Mouse (Mus musculus): ENCODE data around the gene Acss2. TPM values are rescaled to one million over a fixed set of nuclear protein-coding genes. Genes with fewer than 3 reads are reported as not detected.
A peak's percentile ranks its signal among the peaks of the same experiment; 100 is the strongest.

The Acss2 gene
- polyA plus RNA-seq, 1 experiment, result 13.1 TPM

- DNase-seq (ENCODE audit: low read depth in 1 of 2, low spot score in 2 of 2), result peak in 1 of 2 experiments; percentile 15
- Histone ChIP-seq H3K4me1 (ENCODE audit: control insufficient read depth, insufficient read depth, insufficient read length) (no peaks in the 10 kb centered on the region), H3K27me3 (ENCODE audit: control insufficient read depth, insufficient read depth, low read length) (no peaks in the 10 kb centered on the region), H3K4me3 (ENCODE audit: extremely low read depth, insufficient read depth, insufficient read length) (no peak overlapping the region), H3K36me3 (ENCODE audit: control insufficient read depth, insufficient read depth, low read length) (0 out of 2 replicates have a peak, but pooled peaks cover 1% of the 10 kb centered on the region), H3K27ac (ENCODE audit: insufficient read depth, low read length) (peak overlapping the region; percentile 87)
- TF ChIP-seq CTCF (IDR thresholded peaks at IDR 0.05; ENCODE audit: extremely low read depth, insufficient read depth, insufficient read length, insufficient replicate concordance) (no peak), POLR2A (IDR thresholded peaks at IDR 0.05; ENCODE audit: low read depth, low read length) (no peak)
Observed at GRCm38 (mm10) chr2:155552949-155553354, 35.2 kb downstream of the Acss2 start.

DNA sequence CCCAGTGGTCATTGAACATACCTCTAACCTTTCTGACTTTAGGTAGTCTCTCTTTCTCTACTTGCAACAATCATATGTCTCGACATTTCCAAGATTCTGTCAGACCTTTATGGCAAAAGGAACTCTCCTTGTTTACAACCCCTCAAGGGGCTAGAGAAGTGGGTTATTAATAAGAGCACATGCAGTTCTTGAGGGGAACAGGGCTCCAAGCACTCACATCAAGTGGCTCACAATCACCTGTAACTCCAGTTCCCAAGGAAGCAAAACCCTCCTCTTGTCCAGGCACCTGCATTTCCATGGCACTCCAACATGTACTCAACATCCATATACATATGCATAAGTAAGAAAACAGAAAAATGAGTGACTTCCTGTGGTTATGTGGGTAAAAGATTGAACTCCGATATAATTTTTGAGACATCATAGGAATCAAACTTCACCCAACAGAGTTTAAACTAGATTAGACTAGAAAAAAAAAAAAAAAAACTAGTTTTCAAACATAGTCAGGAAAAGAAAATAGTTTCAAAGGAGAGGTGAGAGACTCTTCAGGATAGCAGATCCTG is 36.8 kb downstream of the Acss2 start:
- Histone ChIP-seq H3K36me3 (ENCODE audit: control insufficient read depth, insufficient read depth, low read length) (peaks cover 3% of the 10 kb centered on the region; the same call in 1 of the 2 replicates), H3K27me3 (ENCODE audit: control insufficient read depth, insufficient read depth, low read length) (no peaks in the 10 kb centered on the region), H3K4me3 (ENCODE audit: extremely low read depth, insufficient read depth, insufficient read length) (no peak overlapping the region), H3K4me1 (ENCODE audit: control insufficient read depth, insufficient read depth, insufficient read length) (no peaks in the 10 kb centered on the region), H3K27ac (ENCODE audit: insufficient read depth, low read length) (peak overlapping the region; percentile 67)
- no peak for DNase-seq (ENCODE audit: low read depth in 1 of 2, low spot score in 2 of 2)
- no peak for TF ChIP-seq POLR2A (IDR thresholded peaks at IDR 0.05; ENCODE audit: low read depth, low read length)
- WGBS, result 44% methylated on average over 2 of the region's 2 CpGs

- 51% methylated on average over 1 of the region's 1 CpGs for WGBS
- no peaks in the 10 kb centered on the region for H3K4me1 ChIP-seq (ENCODE audit: control insufficient read depth, insufficient read depth, insufficient read length)
- no peak overlapping the region for H3K27ac ChIP-seq (ENCODE audit: insufficient read depth, low read length)
- TF ChIP-seq POLR2A (IDR thresholded peaks at IDR 0.05; ENCODE audit: low read depth, low read length) (no peak), CTCF (IDR thresholded peaks at IDR 0.05; ENCODE audit: extremely low read depth, insufficient read depth, insufficient read length, insufficient replicate concordance) (no peak)
- no peaks in the 10 kb centered on the region for H3K27me3 ChIP-seq (ENCODE audit: control insufficient read depth, insufficient read depth, low read length)
- peaks cover 1% of the 10 kb centered on the region; the same call in 1 of the 2 replicates for H3K36me3 ChIP-seq (ENCODE audit: control insufficient read depth, insufficient read depth, low read length)
- DNase-seq (ENCODE audit: low read depth in 1 of 2, low spot score in 2 of 2), result no peak
- H3K4me3 ChIP-seq (ENCODE audit: extremely low read depth, insufficient read depth, insufficient read length), result no peak overlapping the region
Observed at GRCm38 (mm10) chr2:155562209-155562608, 44.5 kb downstream of the Acss2 start.

DNA sequence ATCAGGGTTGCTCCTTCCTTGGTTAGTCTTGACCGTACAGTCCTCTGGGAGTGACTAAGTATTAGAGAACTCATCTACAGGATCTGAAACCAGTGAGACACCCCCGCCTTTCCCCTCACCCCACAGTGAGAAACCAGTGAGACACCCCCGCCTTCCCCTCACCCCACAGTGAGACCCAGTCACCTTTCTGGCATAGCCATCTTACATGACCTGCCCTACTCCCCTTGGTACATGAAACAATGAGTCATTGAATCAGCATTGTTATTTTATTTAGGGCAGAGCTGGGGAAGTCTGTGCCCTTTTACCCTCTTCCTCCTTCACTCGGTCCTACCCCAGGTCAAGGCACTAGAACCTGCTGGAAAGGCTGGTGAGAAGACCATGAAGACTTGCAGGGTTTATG is 45.2 kb downstream of the Acss2 start:
- H3K4me1 ChIP-seq (ENCODE audit: control insufficient read depth, insufficient read depth, insufficient read length), result no peaks in the 10 kb centered on the region
- no peak overlapping the region for H3K27ac ChIP-seq (ENCODE audit: insufficient read depth, low read length)
- H3K4me3 ChIP-seq (ENCODE audit: extremely low read depth, insufficient read depth, insufficient read length), result no peak overlapping the region
- WGBS, result 74% methylated on average over 4 of the region's 4 CpGs
- TF ChIP-seq CTCF (IDR thresholded peaks at IDR 0.05; ENCODE audit: extremely low read depth, insufficient read depth, insufficient read length, insufficient replicate concordance), result no peak
- TF ChIP-seq POLR2A (IDR thresholded peaks at IDR 0.05; ENCODE audit: low read depth, low read length), result no peak
- peaks cover 1% of the 10 kb centered on the region; the same call in 1 of the 2 replicates for H3K36me3 ChIP-seq (ENCODE audit: control insufficient read depth, insufficient read depth, low read length)
- no peaks in the 10 kb centered on the region for H3K27me3 ChIP-seq (ENCODE audit: control insufficient read depth, insufficient read depth, low read length)
- no peak for DNase-seq (ENCODE audit: low read depth in 1 of 2, low spot score in 2 of 2)

DNA sequence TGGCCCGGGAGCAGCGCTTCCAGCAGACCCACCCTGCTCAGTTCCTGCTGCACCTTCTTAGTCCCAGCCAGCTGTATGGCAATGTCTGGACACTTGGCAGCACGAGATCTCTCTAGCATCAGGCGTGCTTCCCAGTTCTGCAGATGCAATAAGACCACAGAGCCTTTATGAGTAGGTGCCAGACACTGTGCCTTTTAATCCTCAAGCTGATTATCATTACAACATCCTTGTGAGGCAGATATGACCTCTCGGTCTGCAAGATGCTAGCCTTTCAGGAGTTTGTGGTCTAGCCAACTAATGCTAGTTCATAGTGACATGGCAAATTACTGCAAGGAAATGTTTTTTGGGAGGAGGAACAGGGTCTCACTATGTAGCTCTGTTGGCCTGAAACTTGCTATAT is 50.0 kb downstream of the Acss2 start:
- 80% methylated on average over 5 of the region's 5 CpGs for WGBS

GRCm38 (mm10) chr2:155569223-155569807 is 51.6 kb downstream of the Acss2 start:
- H3K27me3 ChIP-seq (ENCODE audit: control insufficient read depth, insufficient read depth, low read length), result no peaks in the 10 kb centered on the region
- 0 out of 2 replicates have a peak, but pooled peaks cover 1% of the 10 kb centered on the region for H3K36me3 ChIP-seq (ENCODE audit: control insufficient read depth, insufficient read depth, low read length)
- H3K4me1 ChIP-seq (ENCODE audit: control insufficient read depth, insufficient read depth, insufficient read length), result no peaks in the 10 kb centered on the region
- TF ChIP-seq CTCF (IDR thresholded peaks at IDR 0.05; ENCODE audit: extremely low read depth, insufficient read depth, insufficient read length, insufficient replicate concordance) (no peak), POLR2A (IDR thresholded peaks at IDR 0.05; ENCODE audit: low read depth, low read length) (no peak)
- WGBS, result 78% methylated on average over 3 of the region's 3 CpGs
- no peak for DNase-seq (ENCODE audit: low read depth in 1 of 2, low spot score in 2 of 2)
- no peak overlapping the region for H3K4me3 ChIP-seq (ENCODE audit: extremely low read depth, insufficient read depth, insufficient read length)
- no peak overlapping the region for H3K27ac ChIP-seq (ENCODE audit: insufficient read depth, low read length)

More for the DNA sequence above, 50.0 kb downstream of the Acss2 start:
- DNase-seq (ENCODE audit: low read depth in 1 of 2, low spot score in 2 of 2), result no peak
- H3K4me1 ChIP-seq (ENCODE audit: control insufficient read depth, insufficient read depth, insufficient read length), result no peaks in the 10 kb centered on the region
- no peak overlapping the region for H3K4me3 ChIP-seq (ENCODE audit: extremely low read depth, insufficient read depth, insufficient read length)
- no peak overlapping the region for H3K27ac ChIP-seq (ENCODE audit: insufficient read depth, low read length)
- 0 out of 2 replicates have a peak, but pooled peaks cover 1% of the 10 kb centered on the region for H3K36me3 ChIP-seq (ENCODE audit: control insufficient read depth, insufficient read depth, low read length)
- TF ChIP-seq CTCF (IDR thresholded peaks at IDR 0.05; ENCODE audit: extremely low read depth, insufficient read depth, insufficient read length, insufficient replicate concordance), result no peak
- no peak for TF ChIP-seq POLR2A (IDR thresholded peaks at IDR 0.05; ENCODE audit: low read depth, low read length)
- H3K27me3 ChIP-seq (ENCODE audit: control insufficient read depth, insufficient read depth, low read length), result no peaks in the 10 kb centered on the region

DNA sequence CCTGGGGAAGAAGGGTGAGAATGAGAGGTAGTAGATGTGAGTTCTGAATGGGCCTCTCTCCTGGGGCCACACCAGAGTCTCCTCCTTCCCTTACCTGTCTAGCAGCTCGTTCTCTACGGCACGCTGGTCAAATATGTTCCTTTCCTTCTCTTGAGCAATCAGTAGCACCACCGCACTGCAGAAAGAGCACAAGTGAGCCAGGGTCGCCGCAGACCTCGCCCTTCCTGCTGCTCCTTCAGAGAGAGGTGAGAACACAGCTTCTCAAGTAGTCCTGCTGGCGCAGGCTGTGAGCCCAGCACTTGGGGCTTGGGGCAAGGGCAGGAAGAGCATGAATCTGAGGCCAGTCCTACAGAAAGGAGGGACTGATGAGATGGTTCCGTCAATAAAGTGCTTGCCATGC is 55.3 kb downstream of the Acss2 start:
- TF ChIP-seq POLR2A (IDR thresholded peaks at IDR 0.05; ENCODE audit: low read depth, low read length) (no peak), CTCF (IDR thresholded peaks at IDR 0.05; ENCODE audit: extremely low read depth, insufficient read depth, insufficient read length, insufficient replicate concordance) (no peak)
- Histone ChIP-seq H3K27ac (ENCODE audit: insufficient read depth, low read length) (no peak overlapping the region), H3K36me3 (ENCODE audit: control insufficient read depth, insufficient read depth, low read length) (0 out of 2 replicates have a peak, but pooled peaks cover 1% of the 10 kb centered on the region), H3K27me3 (ENCODE audit: control insufficient read depth, insufficient read depth, low read length) (no peaks in the 10 kb centered on the region), H3K4me1 (ENCODE audit: control insufficient read depth, insufficient read depth, insufficient read length) (no peaks in the 10 kb centered on the region), H3K4me3 (ENCODE audit: extremely low read depth, insufficient read depth, insufficient read length) (no peak overlapping the region)
- WGBS, result 93% methylated on average over 9 of the region's 9 CpGs
- no peak for DNase-seq (ENCODE audit: low read depth in 1 of 2, low spot score in 2 of 2)

All from spleen, adult 2 months (tissue).